Comparison of ENCODE assay signal across 9 mouse cellular contexts in genomic region chr15:102442490-102442889, GRCm38 (mm10). TPM values are rescaled to one million over a fixed set of nuclear protein-coding genes. Genes with fewer than 3 reads are reported as not detected.
A peak's percentile ranks its signal among the peaks of the same experiment; 100 is the strongest.
DNase-seq lines count a peak whose midpoint lies in the region; ATAC-seq and TF ChIP-seq lines count a peak whose summit lies in the region.
"Had no signal": no experiment of that assay in that cellular context is flagged by ENCODE, and none has a peak within 500 bp of the region (broad histone marks: within the 10 kb centered on the region; RNA-seq: fewer than 3 reads in every experiment).

No protein-coding gene starts in this region.

- ATAC-seq in cerebellum, adult (ENCODE audit: insufficient number of reproducible peaks, low FRiP score, low TSS enrichment): no peak
- ATAC-seq in erythroid progenitor cell, adult 5-6 weeks (replicated peaks; ENCODE audit: low FRiP score, poor library complexity, severe bottlenecking): peak; percentile 80

- DNase-seq in cerebellum, adult 11 months: peak; percentile 74
- DNase-seq in heart, postnatal 36 days: peak; percentile 87 to 94
- peak; percentile 71 to 95 for DNase-seq in layer of hippocampus, postnatal 25 days (ENCODE audit: extremely low spot score in 1 of 2, low spot score in 1 of 2)
- DNase-seq in lung, postnatal 25 days (ENCODE audit: low spot score): peak; percentile 86
- DNase-seq in skeletal muscle tissue, adult 2 months (ENCODE audit: low read depth, low spot score): peak; percentile 66

- no peak overlapping the region for H3K4me3 ChIP-seq in bone marrow macrophage, adult 2 months (ENCODE audit: insufficient read depth, low read length)
- H3K4me3 ChIP-seq: neural tube, embryonic 13.5 days had no signal

- 0 out of 2 replicates have a peak, but pooled peaks have one; percentile 32 for TF ChIP-seq CTCF in bone marrow macrophage, adult 2 months (IDR thresholded peaks at IDR 0.05; ENCODE audit: low read depth, low read length)

- no peaks in the 10 kb centered on the region for H3K4me1 ChIP-seq in bone marrow macrophage, adult 2 months (ENCODE audit: control insufficient read depth, insufficient read depth, low read length)
- H3K4me1 ChIP-seq: neural tube, embryonic 13.5 days had no signal

- no peak for TF ChIP-seq POLR2A in bone marrow macrophage, adult 2 months (IDR thresholded peaks at IDR 0.05; ENCODE audit: borderline replicate concordance, low read depth, low read length)

- intact Hi-C loops in heart, postnatal 36 days (cut with DNase I): loop anchor here (1.0 kb wide), 1 partner anchor 61 kb away; no protein-coding TSS in a partner anchor

- no peak overlapping the region for H3K27ac ChIP-seq in bone marrow macrophage, adult 2 months (ENCODE audit: insufficient read depth, low read depth, low read length)
- H3K27ac ChIP-seq: neural tube, embryonic 13.5 days had no signal

RNA-seq across cellular contexts. Expression of gene Amhr2, which starts 2.7 kb away (rescaled TPM):
- not detected in 2 replicates for polyA plus RNA-seq in bone marrow macrophage, adult 2 months (2012; ENCODE audit: insufficient read depth, insufficient read length, missing spikeins)
- not detected in 2 replicates for total RNA-seq in erythroid progenitor cell, adult 5-6 weeks (2015; ENCODE audit: low replicate concordance)
- 3.6 TPM in 1 of 2 replicates, not detected in the other for total RNA-seq in erythroid progenitor cell, adult 5-6 weeks (2017; ENCODE audit: low replicate concordance)
- total RNA-seq in heart, postnatal 36 days (2021): under 1 TPM; 0.16 to 0.78 TPM
- total RNA-seq in layer of hippocampus, postnatal 25 days (2021): under 1 TPM; 0.80 to 0.91 TPM

RNA-seq across cellular contexts. Expression of gene Prr13, which starts 16.3 kb away (rescaled TPM):
- 372 and 379 TPM in 2 replicates for polyA plus RNA-seq in bone marrow macrophage, adult 2 months (2012; ENCODE audit: insufficient read depth, insufficient read length, missing spikeins)
- 45.4 and 56.6 TPM in 2 replicates for total RNA-seq in erythroid progenitor cell, adult 5-6 weeks (2015; ENCODE audit: low replicate concordance)
- total RNA-seq in erythroid progenitor cell, adult 5-6 weeks (2017; ENCODE audit: low replicate concordance): 18.6 and 49.4 TPM in 2 replicates
- total RNA-seq in heart, postnatal 36 days (2021): 10 to 100 TPM; 19.4 to 26.1 TPM
- total RNA-seq in layer of hippocampus, postnatal 25 days (2021): 10 to 100 TPM; 32.2 to 36.9 TPM

RNA-seq across cellular contexts. Expression of gene Pcbp2, which starts 27.8 kb away (rescaled TPM):
- polyA plus RNA-seq in bone marrow macrophage, adult 2 months (2012; ENCODE audit: insufficient read depth, insufficient read length, missing spikeins): 724 and 763 TPM in 2 replicates
- 405 and 484 TPM in 2 replicates for total RNA-seq in erythroid progenitor cell, adult 5-6 weeks (2015; ENCODE audit: low replicate concordance)
- 185 and 238 TPM in 2 replicates for total RNA-seq in erythroid progenitor cell, adult 5-6 weeks (2017; ENCODE audit: low replicate concordance)
- 100 to 1,000 TPM; 482 to 500 TPM for total RNA-seq in heart, postnatal 36 days (2021)
- total RNA-seq in layer of hippocampus, postnatal 25 days (2021): 100 to 1,000 TPM; 449 to 472 TPM

RNA-seq across cellular contexts. Expression of gene Sp1, which starts 36.5 kb away (rescaled TPM):
- polyA plus RNA-seq in bone marrow macrophage, adult 2 months (2012; ENCODE audit: insufficient read depth, insufficient read length, missing spikeins): 43.8 and 47.0 TPM in 2 replicates
- 80.5 and 94.1 TPM in 2 replicates for total RNA-seq in erythroid progenitor cell, adult 5-6 weeks (2015; ENCODE audit: low replicate concordance)
- 70.4 and 79.1 TPM in 2 replicates for total RNA-seq in erythroid progenitor cell, adult 5-6 weeks (2017; ENCODE audit: low replicate concordance)
- 10 to 100 TPM; 45.7 to 49.1 TPM for total RNA-seq in heart, postnatal 36 days (2021)
- total RNA-seq in layer of hippocampus, postnatal 25 days (2021): 10 to 100 TPM; 22.5 to 24.2 TPM
